Mouse (Mus musculus): ENCODE results near the gene Olfr629. TPM values are rescaled to one million over a fixed set of nuclear protein-coding genes. Genes with fewer than 3 reads are reported as not detected.

Gene Olfr629
- polyA plus RNA-seq, 1 experiment from 2014 or later = 0.09 TPM

DNA sequence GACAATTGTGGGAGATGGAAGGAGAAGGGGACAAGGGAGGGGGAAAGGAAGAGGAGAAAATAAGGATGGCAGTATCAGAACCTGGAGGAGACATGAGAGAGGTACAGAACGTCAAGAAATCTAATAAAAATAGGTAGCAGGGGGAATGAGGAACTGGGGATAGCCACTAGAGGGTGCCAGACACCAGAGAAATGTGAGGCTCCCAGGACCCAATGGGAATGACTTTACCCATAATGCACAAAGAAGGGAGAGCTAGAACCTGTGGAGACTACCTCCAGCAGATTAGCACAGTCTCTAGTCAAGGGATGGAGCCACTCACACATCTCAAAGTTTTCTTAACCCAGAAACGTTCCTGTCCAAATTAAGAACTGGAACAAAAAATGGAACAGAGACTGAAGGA lies 32.7 kb downstream of the Olfr629 start:
- Histone ChIP-seq H3K36me3 (no peaks in the 10 kb centered on the region), H3K27ac (replicated peaks) (no peak overlapping the region), H3K9me3 (replicated peaks) (no peaks in the 10 kb centered on the region), H3K4me1 (no peaks in the 10 kb centered on the region), H3K4me3 (replicated peaks) (no peak overlapping the region), H3K27me3 (no peaks in the 10 kb centered on the region), H3K9ac (no peak overlapping the region), H3K4me2 (replicated peaks) (no peak overlapping the region)
- 36% methylated on average over 2 of the region's 2 CpGs for WGBS
- no peak for ATAC-seq (ENCODE audit: insufficient number of reproducible peaks, low FRiP score, low TSS enrichment, low read depth)

DNA sequence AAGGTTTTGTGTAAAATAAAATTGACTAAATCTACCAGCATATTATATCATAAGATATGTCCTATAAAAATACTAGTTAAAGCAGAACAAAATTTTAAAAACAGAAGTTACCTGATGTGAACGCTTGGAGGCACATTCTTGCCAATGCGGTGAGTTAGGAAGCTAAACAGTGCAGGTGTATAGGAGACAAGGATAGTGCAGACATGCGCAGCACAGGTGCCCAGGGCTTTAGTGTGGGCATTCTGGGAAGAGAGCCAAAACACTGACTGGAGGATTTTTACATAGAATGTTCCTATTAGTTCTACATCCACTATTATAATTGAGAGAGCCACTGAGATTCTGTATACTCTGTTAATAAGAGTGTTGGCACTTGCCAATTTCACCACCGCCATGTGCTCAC lies 45.3 kb downstream of the Olfr629 start:
- Histone ChIP-seq H3K9me3 (replicated peaks) (no peaks in the 10 kb centered on the region), H3K36me3 (no peaks in the 10 kb centered on the region), H3K4me3 (replicated peaks) (no peak overlapping the region), H3K9ac (no peak overlapping the region), H3K27ac (replicated peaks) (no peak overlapping the region), H3K4me1 (no peaks in the 10 kb centered on the region), H3K4me2 (replicated peaks) (no peak overlapping the region), H3K27me3 (no peaks in the 10 kb centered on the region)
- no peak for ATAC-seq (ENCODE audit: insufficient number of reproducible peaks, low FRiP score, low TSS enrichment, low read depth)
- WGBS = 86% methylated on average over 4 of the region's 4 CpGs

Other genes with a start within 250 kb of the Olfr629 start
- gene Olfr609, start 246.9 kb downstream of the Olfr629 start, polyA plus RNA-seq (2015; fragmentation: Nextera tagmentation; extraction: Ambion mirVana) = not detected in 2 replicates
- 0.28 TPM in 1 of 2 replicates, not detected in the other for gene Olfr610, start 232.8 kb downstream of the Olfr629 start, polyA plus RNA-seq (2015; fragmentation: Nextera tagmentation; extraction: Ambion mirVana)
- gene Olfr611, start 224.1 kb downstream of the Olfr629 start, polyA plus RNA-seq (2015; fragmentation: Nextera tagmentation; extraction: Ambion mirVana) = not detected in 2 replicates
- 0.26 and 0.27 TPM in 2 replicates for gene Olfr612, start 202.2 kb downstream of the Olfr629 start, polyA plus RNA-seq (2015; fragmentation: Nextera tagmentation; extraction: Ambion mirVana)
- gene Olfr613, start 196.9 kb downstream of the Olfr629 start, polyA plus RNA-seq (2015; fragmentation: Nextera tagmentation; extraction: Ambion mirVana) = 0.08 and 0.11 TPM in 2 replicates
- gene Olfr615, start 188.9 kb downstream of the Olfr629 start, polyA plus RNA-seq (2015; fragmentation: Nextera tagmentation; extraction: Ambion mirVana) = 0.25 and 0.29 TPM in 2 replicates
- gene Olfr616, start 175.8 kb downstream of the Olfr629 start, polyA plus RNA-seq (2015; fragmentation: Nextera tagmentation; extraction: Ambion mirVana) = 0.11 TPM in 2 replicates
- gene Olfr617, start 171.9 kb downstream of the Olfr629 start, polyA plus RNA-seq (2015; fragmentation: Nextera tagmentation; extraction: Ambion mirVana) = not detected in 2 replicates
- 0.07 TPM in 1 of 2 replicates, not detected in the other for gene Olfr618, start 154.8 kb downstream of the Olfr629 start, polyA plus RNA-seq (2015; fragmentation: Nextera tagmentation; extraction: Ambion mirVana)
- 0.20 TPM in 1 of 2 replicates, not detected in the other for gene Olfr619, start 144.4 kb downstream of the Olfr629 start, polyA plus RNA-seq (2015; fragmentation: Nextera tagmentation; extraction: Ambion mirVana)
- gene Olfr620, start 132.4 kb downstream of the Olfr629 start, polyA plus RNA-seq (2015; fragmentation: Nextera tagmentation; extraction: Ambion mirVana) = 0.21 and 0.24 TPM in 2 replicates
- gene Olfr622, start 102.2 kb downstream of the Olfr629 start, polyA plus RNA-seq (2015; fragmentation: Nextera tagmentation; extraction: Ambion mirVana) = 0.29 and 0.68 TPM in 2 replicates
- not detected in 2 replicates for gene Olfr623, start 81.2 kb downstream of the Olfr629 start, polyA plus RNA-seq (2015; fragmentation: Nextera tagmentation; extraction: Ambion mirVana)
- 0.04 and 0.07 TPM in 2 replicates for gene Olfr624, start 73.8 kb downstream of the Olfr629 start, polyA plus RNA-seq (2015; fragmentation: Nextera tagmentation; extraction: Ambion mirVana)
- not detected in 2 replicates for gene Olfr625-ps1, start 62.2 kb downstream of the Olfr629 start, polyA plus RNA-seq (2015; fragmentation: Nextera tagmentation; extraction: Ambion mirVana)
- gene Olfr243, start 30.3 kb downstream of the Olfr629 start, polyA plus RNA-seq (2015; fragmentation: Nextera tagmentation; extraction: Ambion mirVana) = 0.17 TPM in 1 of 2 replicates, not detected in the other
- not detected in 2 replicates for gene Olfr628, start 14.6 kb downstream of the Olfr629 start, polyA plus RNA-seq (2015; fragmentation: Nextera tagmentation; extraction: Ambion mirVana)
- not detected in 2 replicates for gene Olfr630, start 12.4 kb upstream of the Olfr629 start, polyA plus RNA-seq (2015; fragmentation: Nextera tagmentation; extraction: Ambion mirVana)
- gene Olfr69, start 26.7 kb upstream of the Olfr629 start, polyA plus RNA-seq (2015; fragmentation: Nextera tagmentation; extraction: Ambion mirVana) = 0.25 and 0.43 TPM in 2 replicates
- gene Olfr68, start 34.8 kb upstream of the Olfr629 start, polyA plus RNA-seq (2015; fragmentation: Nextera tagmentation; extraction: Ambion mirVana) = 0.12 TPM in 1 of 2 replicates, not detected in the other
- gene Olfr67, start 46.9 kb upstream of the Olfr629 start, polyA plus RNA-seq (2015; fragmentation: Nextera tagmentation; extraction: Ambion mirVana) = not detected in 2 replicates
- 2,578 and 3,288 TPM in 2 replicates for gene Hbb-bt, start 69.1 kb upstream of the Olfr629 start, polyA plus RNA-seq (2015; fragmentation: Nextera tagmentation; extraction: Ambion mirVana)
- 7,493 and 10,028 TPM in 2 replicates for gene Hbb-bs, start 83.2 kb upstream of the Olfr629 start, polyA plus RNA-seq (2015; fragmentation: Nextera tagmentation; extraction: Ambion mirVana)
- not detected in 2 replicates for gene Hbb-bh2, start 95.6 kb upstream of the Olfr629 start, polyA plus RNA-seq (2015; fragmentation: Nextera tagmentation; extraction: Ambion mirVana)
- 3.0 and 4.7 TPM in 2 replicates for gene Hbb-bh1, start 98.2 kb upstream of the Olfr629 start, polyA plus RNA-seq (2015; fragmentation: Nextera tagmentation; extraction: Ambion mirVana)
- 296 and 441 TPM in 2 replicates for gene Hbb-y, start 108.3 kb upstream of the Olfr629 start, polyA plus RNA-seq (2015; fragmentation: Nextera tagmentation; extraction: Ambion mirVana)
- gene Olfr66, start 141.3 kb upstream of the Olfr629 start, polyA plus RNA-seq (2015; fragmentation: Nextera tagmentation; extraction: Ambion mirVana) = not detected in 2 replicates
- 0.04 and 0.11 TPM in 2 replicates for gene Olfr64, start 149.5 kb upstream of the Olfr629 start, polyA plus RNA-seq (2015; fragmentation: Nextera tagmentation; extraction: Ambion mirVana)
- 0.34 and 0.51 TPM in 2 replicates for gene Olfr65, start 158.5 kb upstream of the Olfr629 start, polyA plus RNA-seq (2015; fragmentation: Nextera tagmentation; extraction: Ambion mirVana)
- not detected in 2 replicates for gene Olfr631, start 183.9 kb upstream of the Olfr629 start, polyA plus RNA-seq (2015; fragmentation: Nextera tagmentation; extraction: Ambion mirVana)
- gene Olfr632, start 189.4 kb upstream of the Olfr629 start, polyA plus RNA-seq (2015; fragmentation: Nextera tagmentation; extraction: Ambion mirVana) = not detected in 2 replicates
- not detected in 2 replicates for gene Olfr633, start 199.5 kb upstream of the Olfr629 start, polyA plus RNA-seq (2015; fragmentation: Nextera tagmentation; extraction: Ambion mirVana)
- gene Olfr635, start 226.2 kb upstream of the Olfr629 start, polyA plus RNA-seq (2015; fragmentation: Nextera tagmentation; extraction: Ambion mirVana) = 0.07 TPM in 2 replicates